Mouse (Mus musculus) limb, embryonic 14.5 days (tissue): ENCODE results near the gene Zfp553. TPM values are rescaled to one million over a fixed set of nuclear protein-coding genes. Genes with fewer than 3 reads are reported as not detected.

ENCODE experiments used
- ATAC-seq: fragments of 200-750 bp; cut with Nextera tagmentation; 2 replicates; pipeline ENCODE4 v1.8.0; 2017; ENCODE audit warnings: low read depth, moderate number of reproducible peaks, moderate TSS enrichment; ENCODE audit not compliant: low FRiP score
- DNase-seq: peaks from one replicate; pipeline ENCODE4 v3.0.0-alpha.2; 2015; ENCODE audit warnings: low spot score
- H3K27ac ChIP-seq: fragments of 300-500 bp; sonication (generic); replicated peaks from 2 replicates; pipeline ENCODE4 v1.5.1; 2014; ENCODE audit warnings: low read depth, mild to moderate bottlenecking, low read length, moderate library complexity, mixed read lengths
- H3K27me3 ChIP-seq: fragments of 300-500 bp; sonication (generic); 2 replicates; pipeline ENCODE4 v1.6.1; 2014; ENCODE audit warnings: low read length, mixed read lengths; ENCODE audit not compliant: control insufficient read depth, insufficient read depth
- H3K36me3 ChIP-seq: fragments of 300-500 bp; sonication (generic); 2 replicates; pipeline ENCODE4 v1.6.1; 2014; ENCODE audit warnings: mild to moderate bottlenecking, low read length, moderate library complexity, mixed read lengths; ENCODE audit not compliant: control insufficient read depth, insufficient read depth
- H3K4me1 ChIP-seq: fragments of 300-500 bp; sonication (generic); 2 replicates; pipeline ENCODE4 v1.6.1; 2014; ENCODE audit warnings: antibody characterized with exemption, low read length, mixed read lengths; ENCODE audit not compliant: control insufficient read depth, insufficient read depth
- H3K4me2 ChIP-seq: fragments of 300-500 bp; sonication (generic); replicated peaks from 2 replicates; pipeline ENCODE4 v1.6.1; 2014; ENCODE audit warnings: low read depth, mild to moderate bottlenecking, low read length, moderate library complexity; ENCODE audit not compliant: severe bottlenecking
- H3K4me3 ChIP-seq: fragments of 300-500 bp; sonication (generic); replicated peaks from 2 replicates; pipeline ENCODE4 v1.5.1; 2014; ENCODE audit warnings: low read length
- H3K9ac ChIP-seq: fragments of 300-500 bp; sonication (generic); 2 replicates; pipeline ENCODE4 v1.6.1; 2014; ENCODE audit warnings: mild to moderate bottlenecking, low read depth, low read length, moderate library complexity; ENCODE audit not compliant: severe bottlenecking
- H3K9me3 ChIP-seq: fragments of 300-500 bp; sonication (generic); 2 replicates; pipeline ENCODE4 v1.6.1; 2016; ENCODE audit warnings: low read length; ENCODE audit not compliant: control insufficient read depth
- POLR2A ChIP-seq: fragments of 200-500 bp; IDR thresholded peaks from 2 replicates; pipeline ENCODE4 v1.8.0; 2012; ENCODE audit warnings: inconsistent platforms, mild to moderate bottlenecking, moderate library complexity, borderline replicate concordance; ENCODE audit not compliant: insufficient read depth, insufficient read length; ENCODE audit errors: extremely low read depth
- WGBS: fragments of 180-500 bp; shearing (Covaris S2); extraction: QIAGEN DNeasy Blood & Tissue Kit; methylation state at CpG from one replicate; pipeline ENCODE4 v1.1.7; 2014; 5-methylcytosine and 5-hydroxymethylcytosine counted together
- polyA plus RNA-seq, 2 experiments: library from polyadenylated mRNA; depleted of rRNA in 1 of 2; stranded (reverse) in 1 of 2; unstranded in 1 of 2; fragments of >200 nt; fragmentation: Nextera tagmentation in 1 of 2; extraction: Ambion mirVana in 1 of 2; gene quantifications; 2 replicates each; pipeline versions ENCODE4 v1.2.1 to v1.2.3; 2012 to 2014

The Zfp553 gene
- polyA plus RNA-seq, 2 experiments = 19.4 to 22.5 TPM

DNA sequence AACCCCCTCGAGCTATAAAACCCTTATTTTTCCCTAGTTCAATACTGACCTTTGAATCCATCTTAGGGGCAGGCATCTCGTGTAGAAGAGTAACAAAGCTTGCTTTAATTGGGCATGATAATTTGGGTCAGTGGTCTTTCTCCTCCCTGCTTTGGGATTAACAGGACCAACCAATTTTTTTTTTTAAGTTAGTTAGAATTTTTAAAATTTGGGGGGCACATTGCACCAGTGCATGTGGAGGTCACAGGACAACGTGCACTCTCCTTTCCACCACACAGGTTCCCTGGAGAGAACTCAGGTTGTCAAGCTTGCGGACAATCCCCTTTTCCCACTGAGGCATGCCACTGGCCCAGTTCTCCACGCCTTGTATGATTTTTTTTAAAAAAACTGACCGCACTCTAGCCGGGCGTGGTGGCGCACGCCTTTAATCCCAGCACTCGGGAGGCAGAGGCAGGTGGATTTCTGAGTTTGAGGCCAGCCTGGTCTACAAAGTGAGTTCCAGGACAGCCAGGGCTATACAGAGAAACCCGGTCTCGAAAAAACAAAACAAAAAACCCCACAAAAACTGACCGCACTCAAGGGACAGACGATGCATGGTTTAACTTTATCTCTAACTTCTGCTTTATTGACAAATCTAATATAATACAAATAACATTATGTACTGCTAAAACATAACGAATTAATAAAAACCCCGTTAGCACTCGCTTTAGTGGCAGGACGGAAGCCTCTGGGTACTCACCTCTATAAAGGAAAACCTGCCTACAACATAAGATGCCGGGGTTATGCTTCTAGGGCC, 837 bp upstream of the Zfp553 start:
- no peak for TF ChIP-seq POLR2A
- ATAC-seq (no peak; the same call in 1 of the 2 replicates), DNase-seq (no peak)
- Histone ChIP-seq H3K4me3 (peak overlapping the region; percentile 90), H3K27ac (peak overlapping the region; percentile 96), H3K36me3 (peaks cover 44% of the 10 kb centered on the region), H3K27me3 (no peaks in the 10 kb centered on the region), H3K9ac (peak overlapping the region; percentile 97), H3K4me1 (peaks cover 12% of the 10 kb centered on the region), H3K9me3 (no peaks in the 10 kb centered on the region), H3K4me2 (peak overlapping the region; percentile 79)
- 8% methylated on average over 20 of the region's 20 CpGs for WGBS

DNA sequence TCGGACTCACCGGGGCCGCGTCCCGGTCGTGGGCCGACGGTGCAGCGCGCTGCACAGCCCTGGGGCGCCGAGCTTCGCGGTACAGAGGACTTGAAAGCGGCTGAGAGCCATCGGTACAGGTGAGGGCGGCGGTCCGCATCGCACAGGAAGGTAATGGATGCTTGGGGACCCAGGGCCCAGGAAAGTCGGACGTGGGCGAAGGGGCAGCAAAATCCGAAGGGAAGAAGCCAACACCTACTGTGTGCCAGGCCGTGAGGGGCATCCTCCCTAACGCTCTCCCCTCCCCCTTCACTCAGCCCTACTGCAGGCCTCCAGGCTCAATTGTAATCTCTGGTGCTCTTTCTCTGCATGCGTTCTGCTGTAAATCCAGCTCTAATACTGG, 498 bp downstream of the Zfp553 start:
- H3K9ac ChIP-seq = peak overlapping the region; percentile 97
- peak overlapping the region; percentile 79 for H3K4me2 ChIP-seq
- no peak for TF ChIP-seq POLR2A
- DNase-seq (no peak), ATAC-seq (peak; percentile 8; the same call in 1 of the 2 replicates)
- H3K9me3 ChIP-seq = no peaks in the 10 kb centered on the region
- peaks cover 12% of the 10 kb centered on the region for H3K4me1 ChIP-seq
- no peaks in the 10 kb centered on the region for H3K27me3 ChIP-seq
- peaks cover 58% of the 10 kb centered on the region for H3K36me3 ChIP-seq
- 0% methylated on average over 27 of the region's 27 CpGs for WGBS
- peak overlapping the region; percentile 90 for H3K4me3 ChIP-seq
- peak overlapping the region; percentile 96 for H3K27ac ChIP-seq

DNA sequence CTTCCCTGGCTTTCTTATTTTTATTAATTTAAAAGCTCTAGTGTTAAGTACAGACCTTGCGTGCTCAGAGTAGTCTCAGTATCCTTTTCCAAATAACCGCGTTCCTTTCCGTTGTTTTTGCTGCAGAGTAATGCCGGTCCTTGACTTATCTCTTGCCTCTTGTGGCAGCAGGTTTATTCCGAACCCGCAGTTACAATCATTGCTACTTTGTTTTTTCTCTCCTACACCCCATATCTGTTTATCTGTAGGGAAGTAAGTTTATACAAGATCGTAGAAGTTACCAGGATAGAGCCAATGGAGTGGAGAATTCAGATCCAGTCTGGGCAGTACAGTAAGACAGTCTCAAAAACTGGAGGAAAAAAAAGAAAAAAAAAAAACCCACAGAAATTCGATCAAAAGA, 904 bp downstream of the Zfp553 start:
- Histone ChIP-seq H3K27me3 (no peaks in the 10 kb centered on the region), H3K9ac (peak overlapping the region; percentile 97), H3K4me3 (peak overlapping the region; percentile 90), H3K27ac (peak overlapping the region; percentile 96; the same call in 1 of the 2 replicates), H3K9me3 (no peaks in the 10 kb centered on the region), H3K4me1 (peaks cover 12% of the 10 kb centered on the region), H3K36me3 (peaks cover 62% of the 10 kb centered on the region), H3K4me2 (peak overlapping the region; percentile 79)
- no peak for TF ChIP-seq POLR2A
- WGBS = 4% methylated on average over 9 of the region's 9 CpGs
- no peak for ATAC-seq
- DNase-seq = no peak

DNA sequence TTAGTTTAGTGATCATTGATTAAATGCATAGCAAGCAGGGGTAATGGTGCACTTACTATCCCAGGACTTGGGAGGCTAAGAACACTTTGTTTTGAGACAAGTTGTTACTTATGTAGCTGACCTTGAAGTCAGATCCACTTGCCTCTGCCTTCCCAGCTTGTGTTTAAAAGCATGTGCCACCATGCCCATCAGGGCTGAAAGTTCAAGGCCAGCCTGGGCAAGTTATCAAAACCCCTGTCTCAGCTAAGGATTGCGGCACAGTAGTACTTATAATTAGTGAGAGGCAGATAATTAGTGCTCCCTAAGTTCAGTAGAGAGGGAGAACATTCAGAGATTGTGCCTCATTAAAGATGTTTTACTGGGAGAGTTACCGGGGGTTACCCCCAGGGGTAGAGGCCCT, 1.9 kb downstream of the Zfp553 start:
- Histone ChIP-seq H3K4me2 (no peak overlapping the region), H3K4me3 (no peak overlapping the region), H3K36me3 (peaks cover 55% of the 10 kb centered on the region)

DNA sequence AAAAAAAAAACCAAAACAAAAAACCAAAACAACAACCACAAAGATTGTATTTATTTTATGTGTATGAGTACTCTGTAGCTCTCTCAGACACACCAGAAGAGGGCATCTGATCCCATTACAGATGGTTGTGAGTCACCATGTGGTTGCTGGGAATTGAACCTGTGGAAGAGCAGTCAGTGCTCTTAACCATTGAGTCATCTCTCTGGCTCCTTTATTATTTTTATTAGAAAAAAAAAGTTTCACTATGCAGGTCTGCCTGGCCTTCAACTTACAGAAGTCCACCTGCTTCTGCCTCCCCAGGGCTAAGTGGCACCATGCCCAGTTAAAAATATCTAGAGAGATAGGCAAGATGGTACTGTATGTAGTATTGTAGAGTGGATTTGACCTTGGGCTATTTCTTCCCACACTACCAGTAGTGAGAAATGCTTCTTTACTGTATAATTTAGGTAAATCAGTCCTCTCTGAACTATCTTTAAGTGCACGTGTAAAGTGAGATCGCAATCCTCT, 10.6 kb downstream of the Zfp553 start:
- H3K9me3 ChIP-seq = no peaks in the 10 kb centered on the region
- peaks cover 16% of the 10 kb centered on the region for H3K4me1 ChIP-seq
- peaks cover 28% of the 10 kb centered on the region for H3K36me3 ChIP-seq
- H3K4me3 ChIP-seq = peak overlapping the region; percentile 87
- WGBS = 37% methylated on average over 2 of the region's 2 CpGs
- H3K4me2 ChIP-seq = peak overlapping the region; percentile 62
- peak overlapping the region; percentile 95; the same call in 1 of the 2 replicates for H3K9ac ChIP-seq
- no peak for TF ChIP-seq POLR2A
- no peak for DNase-seq
- no peaks in the 10 kb centered on the region for H3K27me3 ChIP-seq
- no peak for ATAC-seq
- H3K27ac ChIP-seq = peak overlapping the region; percentile 86

More for the DNA sequence above, 1.9 kb downstream of the Zfp553 start:
- TF ChIP-seq POLR2A = no peak
- H3K9ac ChIP-seq = no peak overlapping the region
- peaks cover 12% of the 10 kb centered on the region for H3K4me1 ChIP-seq
- no peaks in the 10 kb centered on the region for H3K9me3 ChIP-seq
- no peak overlapping the region for H3K27ac ChIP-seq
- DNase-seq (no peak), ATAC-seq (no peak)
- no peaks in the 10 kb centered on the region for H3K27me3 ChIP-seq
- 84% methylated on average over 2 of the region's 2 CpGs for WGBS
